Mouse (Mus musculus) midbrain, postnatal 0 days (tissue): ENCODE data around the gene Gm11937. TPM values are rescaled to one million over a fixed set of nuclear protein-coding genes. Genes with fewer than 3 reads are reported as not detected.

ENCODE experiments used
- ATAC-seq: fragments of 200-750 bp; cut with Nextera tagmentation; 2 replicates; pipeline ENCODE4 v1.8.0; 2017; ENCODE audit warnings: moderate number of reproducible peaks, mild to moderate bottlenecking, moderate TSS enrichment, moderate library complexity; ENCODE audit not compliant: low FRiP score
- DNase-seq: peaks from one replicate; pipeline ENCODE4 v3.0.0-alpha.2; 2015; ENCODE audit warnings: low spot score
- H3K27ac ChIP-seq: fragments of 300-500 bp; sonication (generic); 2 replicates; pipeline ENCODE4 v1.5.1; 2014; ENCODE audit warnings: low read depth, mild to moderate bottlenecking, low read length, mixed read lengths
- H3K27me3 ChIP-seq: fragments of 300-500 bp; sonication (generic); 2 replicates; pipeline ENCODE4 v1.6.1; 2014; ENCODE audit warnings: low read length, control low read depth, mixed read lengths; ENCODE audit not compliant: insufficient read depth
- H3K36me3 ChIP-seq: fragments of 300-500 bp; sonication (generic); 2 replicates; pipeline ENCODE4 v1.6.1; 2014; ENCODE audit warnings: low read length, control low read depth, mixed read lengths; ENCODE audit not compliant: insufficient read depth
- H3K4me1 ChIP-seq: fragments of 300-500 bp; sonication (generic); 2 replicates; pipeline ENCODE4 v1.6.1; 2014; ENCODE audit warnings: mild to moderate bottlenecking, control low read depth, antibody characterized with exemption, low read length, mixed read lengths; ENCODE audit not compliant: insufficient read depth
- H3K4me2 ChIP-seq: fragments of 300-500 bp; sonication (generic); 2 replicates; pipeline ENCODE4 v1.6.1; 2014; ENCODE audit warnings: low read depth, mild to moderate bottlenecking, low read length, mixed read lengths; ENCODE audit not compliant: poor library complexity, severe bottlenecking
- H3K4me3 ChIP-seq: fragments of 300-500 bp; sonication (generic); 2 replicates; pipeline ENCODE4 v1.5.1; 2014; ENCODE audit warnings: low read depth, mild to moderate bottlenecking, low read length, moderate library complexity
- H3K9ac ChIP-seq: fragments of 300-500 bp; sonication (generic); replicated peaks from 2 replicates; pipeline ENCODE4 v1.6.1; 2014; ENCODE audit warnings: mild to moderate bottlenecking, low read length, moderate library complexity, mixed read lengths; ENCODE audit not compliant: poor library complexity, severe bottlenecking
- H3K9me3 ChIP-seq: fragments of 300-500 bp; sonication (generic); 2 replicates; pipeline ENCODE4 v1.6.1; 2016; ENCODE audit warnings: low read length, control low read depth
- CTCF ChIP-seq: IDR thresholded peaks from 2 replicates; pipeline ENCODE4 v1.5.1; 2016; ENCODE audit warnings: antibody characterized with exemption, mild to moderate bottlenecking
- WGBS: fragments of 180-500 bp; shearing (Covaris S2); extraction: QIAGEN DNeasy Blood & Tissue Kit; methylation state at CpG from one replicate; pipeline ENCODE4 v1.1.7; 2014; 5-methylcytosine and 5-hydroxymethylcytosine counted together
- polyA plus RNA-seq: library from polyadenylated mRNA; unstranded; fragments of >200 nt; fragmentation: Nextera tagmentation; extraction: Ambion mirVana; gene quantifications from 2 replicates; pipeline ENCODE4 v1.2.1, GENCODE M21; 2015
- total RNA-seq: library from RNA; depleted of rRNA; stranded (reverse); fragments of >200 nt; gene quantifications from 2 replicates; pipeline ENCODE4 v1.2.3, GENCODE M21; 2014

The Gm11937 gene
- total and polyA plus RNA-seq, 2 experiments from 2014 or later = not detected

- no peak for ATAC-seq
- H3K4me3 ChIP-seq = no peak within 1 kb of the TSS
- H3K4me2 ChIP-seq = no peak within 1 kb of the TSS
- H3K9me3 ChIP-seq = no peaks in the 10 kb centered on the region
- no peak for DNase-seq
- 88% methylated on average over 6 of the region's 6 CpGs for WGBS
- H3K36me3 ChIP-seq = no peaks in the 10 kb centered on the region
- no peak within 1 kb of the TSS for H3K9ac ChIP-seq
- H3K27ac ChIP-seq = no peak within 1 kb of the TSS
- H3K27me3 ChIP-seq = no peaks in the 10 kb centered on the region
- TF ChIP-seq CTCF = no peak
- no peaks in the 10 kb centered on the region for H3K4me1 ChIP-seq
These were observed 19.0 kb downstream of the Gm11937 start, which contains the start of gene Krtap1-3 for GRCm38 (mm10) chr11:99590981-99591380. TSS of gene Krtap1-3 (minus strand) at chr11:99591339.

- Histone ChIP-seq H3K4me1 (no peaks in the 10 kb centered on the region), H3K4me3 (no peak overlapping the region), H3K9ac (no peak overlapping the region), H3K9me3 (no peaks in the 10 kb centered on the region), H3K4me2 (no peak overlapping the region), H3K27ac (no peak overlapping the region), H3K27me3 (no peaks in the 10 kb centered on the region), H3K36me3 (no peaks in the 10 kb centered on the region)
- 89% methylated on average over 7 of the region's 7 CpGs for WGBS
- no peak for TF ChIP-seq CTCF
- ATAC-seq (no peak), DNase-seq (no peak)
These were observed 24.9 kb downstream of the Gm11937 start for GRCm38 (mm10) chr11:99585096-99585495.

- no peaks in the 10 kb centered on the region for H3K4me1 ChIP-seq
- ATAC-seq = no peak
- no peak within 1 kb of the TSS for H3K4me3 ChIP-seq
- no peak for TF ChIP-seq CTCF
- no peaks in the 10 kb centered on the region for H3K9me3 ChIP-seq
- no peak for DNase-seq
- H3K27ac ChIP-seq = no peak within 1 kb of the TSS
- H3K4me2 ChIP-seq = no peak within 1 kb of the TSS
- H3K9ac ChIP-seq = no peak within 1 kb of the TSS
- no peaks in the 10 kb centered on the region for H3K36me3 ChIP-seq
- WGBS = 84% methylated on average over 5 of the region's 5 CpGs
- no peaks in the 10 kb centered on the region for H3K27me3 ChIP-seq
These were observed 26.7 kb downstream of the Gm11937 start, which contains the start of gene Krtap1-4 for GRCm38 (mm10) chr11:99583245-99583704. TSS of gene Krtap1-4 (minus strand) at chr11:99583654.

DNA sequence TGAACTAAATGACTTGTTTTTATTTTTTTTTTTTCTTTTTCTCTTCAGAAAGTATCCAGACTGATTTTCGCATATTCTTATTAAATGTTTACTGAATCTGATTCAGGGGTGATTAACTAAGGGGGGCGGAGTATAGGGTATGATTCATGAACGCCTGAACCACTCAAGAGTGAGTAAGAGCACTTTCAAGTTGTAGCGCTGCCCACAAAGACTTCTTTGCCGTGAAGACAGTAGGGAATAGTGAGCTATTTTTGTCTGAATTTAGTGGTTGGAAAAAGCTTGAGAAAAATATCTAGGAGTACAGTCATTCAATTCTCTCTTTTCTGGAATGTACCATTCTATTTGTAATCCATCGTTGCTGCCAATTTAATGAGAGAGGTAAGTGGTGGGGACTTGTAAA lies 28.4 kb downstream of the Gm11937 start:
- ATAC-seq = no peak

DNA sequence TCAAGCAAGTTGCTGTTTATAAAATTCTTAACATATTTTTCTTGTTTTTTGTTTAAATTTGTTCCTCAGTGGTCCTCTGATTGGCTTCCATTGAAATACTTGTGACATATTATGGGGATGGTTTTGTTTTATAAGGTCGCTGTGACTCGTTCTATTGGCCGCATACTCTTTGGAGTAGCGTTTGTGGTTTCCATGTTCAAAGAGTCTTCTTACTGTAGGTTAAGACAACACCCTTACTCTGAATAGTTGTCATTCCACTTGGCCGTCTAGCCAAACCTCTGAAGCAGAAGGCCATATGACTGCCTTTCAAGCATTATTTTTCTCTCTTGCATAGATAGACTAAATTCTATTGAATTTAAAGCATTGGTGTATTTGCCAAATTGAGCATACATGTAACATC lies 28.9 kb downstream of the Gm11937 start:
- DNase-seq (no peak), ATAC-seq (no peak)
- H3K4me1 ChIP-seq = no peaks in the 10 kb centered on the region
- no peak overlapping the region for H3K9ac ChIP-seq
- H3K4me2 ChIP-seq = no peak overlapping the region
- TF ChIP-seq CTCF = no peak
- no peak overlapping the region for H3K27ac ChIP-seq
- H3K9me3 ChIP-seq = no peaks in the 10 kb centered on the region
- WGBS = 95% methylated on average over 5 of the region's 5 CpGs
- H3K27me3 ChIP-seq = no peaks in the 10 kb centered on the region
- H3K36me3 ChIP-seq = no peaks in the 10 kb centered on the region
- no peak overlapping the region for H3K4me3 ChIP-seq

More for the DNA sequence above, 28.4 kb downstream of the Gm11937 start:
- no peaks in the 10 kb centered on the region for H3K4me1 ChIP-seq
- no peak overlapping the region for H3K4me2 ChIP-seq
- DNase-seq = no peak
- H3K4me3 ChIP-seq = no peak overlapping the region
- H3K9ac ChIP-seq = no peak overlapping the region
- 84% methylated on average over 6 of the region's 6 CpGs for WGBS
- H3K27ac ChIP-seq = no peak overlapping the region
- TF ChIP-seq CTCF = no peak
- H3K9me3 ChIP-seq = no peaks in the 10 kb centered on the region
- H3K27me3 ChIP-seq = no peaks in the 10 kb centered on the region
- H3K36me3 ChIP-seq = no peaks in the 10 kb centered on the region

DNA sequence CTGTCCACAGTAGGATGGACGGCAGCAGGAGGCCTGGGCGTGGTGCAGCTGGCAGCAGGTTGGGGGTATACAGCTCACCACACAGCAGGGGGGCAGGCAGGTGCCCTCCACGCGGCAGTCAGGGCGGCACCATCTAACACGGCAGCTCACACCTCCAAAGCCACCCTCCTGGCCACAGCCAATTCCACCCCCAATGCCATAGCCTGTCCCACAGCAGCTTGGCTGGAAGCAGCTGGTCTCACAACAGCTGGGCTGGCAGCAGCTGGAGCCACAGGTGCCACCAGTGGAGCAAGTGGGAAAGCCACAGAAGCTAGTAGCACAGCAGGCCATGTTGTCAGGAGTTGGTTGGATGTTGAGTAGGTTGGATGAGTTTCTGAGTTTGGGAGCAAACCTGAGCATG lies 29.4 kb downstream of the Gm11937 start, which contains the start of gene Krtap1-5:
Gene Krtap1-5 (minus strand): TSS at position 381 of the 400 bp plus-strand sequence.
- Histone ChIP-seq H3K4me3 (no peak within 1 kb of the TSS), H3K4me1 (no peaks in the 10 kb centered on the region), H3K27ac (no peak within 1 kb of the TSS), H3K9me3 (no peaks in the 10 kb centered on the region), H3K9ac (no peak within 1 kb of the TSS), H3K4me2 (no peak within 1 kb of the TSS), H3K27me3 (no peaks in the 10 kb centered on the region), H3K36me3 (no peaks in the 10 kb centered on the region)
- 82% methylated on average over 6 of the region's 6 CpGs for WGBS
- no peak for ATAC-seq
- no peak for DNase-seq
- no peak for TF ChIP-seq CTCF
